Mouse (Mus musculus) myocyte (in vitro differentiated cells): Measurements from ENCODE around the gene Car3. TPM values are rescaled to one million over a fixed set of nuclear protein-coding genes. Genes with fewer than 3 reads are reported as not detected.

Experiments used
- H3K27me3 ChIP-seq: one replicate; pipeline ENCODE4 v1.6.1; 2011; ENCODE audit not compliant: control insufficient read depth, insufficient read depth, insufficient read length
- H3K36me3 ChIP-seq: one replicate; pipeline ENCODE4 v1.6.1; 2011; ENCODE audit not compliant: control insufficient read depth, insufficient read depth
- H3K4me2 ChIP-seq: one replicate; pipeline ENCODE4 v1.6.1; 2011; ENCODE audit warnings: low read depth, control low read depth
- H3K4me3 ChIP-seq: one replicate; pipeline ENCODE4 v1.5.1; 2011; ENCODE audit warnings: mild to moderate bottlenecking, control low read depth, moderate library complexity
- H3K79me2 ChIP-seq: one replicate; pipeline ENCODE4 v1.6.1; 2011; ENCODE audit not compliant: control insufficient read depth, insufficient read depth
- H3ac ChIP-seq: one replicate; pipeline ENCODE4 v1.6.1; 2011; ENCODE audit not compliant: control insufficient read depth, insufficient read length
- CEBPB ChIP-seq: IDR thresholded peaks from 2 replicates; pipeline ENCODE4 v1.6.1; 2011; ENCODE audit warnings: mild to moderate bottlenecking, moderate library complexity; ENCODE audit not compliant: poor library complexity, insufficient read depth, severe bottlenecking
- E2F4 ChIP-seq: IDR thresholded peaks from one replicate; pipeline ENCODE4 v1.6.1; 2011; ENCODE audit warnings: mild to moderate bottlenecking, control low read depth, moderate library complexity; ENCODE audit not compliant: insufficient read depth
- REST ChIP-seq: IDR thresholded peaks from one replicate; pipeline ENCODE4 v1.6.1; 2011; ENCODE audit warnings: mild to moderate bottlenecking, control low read depth, moderate library complexity; ENCODE audit not compliant: insufficient read depth, insufficient read length
- TCF3 ChIP-seq: IDR thresholded peaks from one replicate; pipeline ENCODE4 v1.6.1; 2011; ENCODE audit warnings: low read depth, control low read depth; ENCODE audit not compliant: insufficient read length
- polyA plus RNA-seq: library from polyadenylated mRNA; unstranded; fragments of >200 nt; fragmentation: generic; extraction: Trizol; gene quantifications from one replicate; pipeline ENCODE4 v1.2.1, GENCODE M21; 2012; ENCODE audit warnings: missing spikeins

Car3 gene
- polyA plus RNA-seq, 1 experiment: 22.3 TPM

- TF ChIP-seq CEBPB (no peak), TCF3 (no peak)
- Histone ChIP-seq H3K79me2 (no peaks in the 10 kb centered on the region), H3ac (no peak overlapping the region), H3K4me2 (no peak overlapping the region), H3K36me3 (no peaks in the 10 kb centered on the region), H3K27me3 (no peaks in the 10 kb centered on the region), H3K4me3 (no peak overlapping the region)
Observed at GRCm38 (mm10) chr3:14915355-14915754, 52.0 kb downstream of the Car3 start.

- TF ChIP-seq REST: no peak
- TF ChIP-seq E2F4: no peak
- no peak overlapping the region for H3ac ChIP-seq
- H3K36me3 ChIP-seq: no peaks in the 10 kb centered on the region
- H3K27me3 ChIP-seq: no peaks in the 10 kb centered on the region
- H3K4me3 ChIP-seq: no peak overlapping the region
- H3K79me2 ChIP-seq: no peaks in the 10 kb centered on the region
- no peak overlapping the region for H3K4me2 ChIP-seq
Observed at GRCm38 (mm10) chr3:14917261-14917660, 53.9 kb downstream of the Car3 start.

Other genes with a start within 250 kb of the Car3 start
- gene Car13, start 221.8 kb upstream of the Car3 start, polyA plus RNA-seq: 17.9 TPM
- gene Car1, start 55.1 kb upstream of the Car3 start, polyA plus RNA-seq: 0.12 TPM
- gene Car2, start 22.8 kb downstream of the Car3 start, polyA plus RNA-seq: 5.6 TPM